Mouse (Mus musculus) thymus, adult 2 months (tissue): ENCODE measurements at regions not wholly inside any gene's neighbourhood (a gene's known extent, or its start where the extent isn't known, plus 50 kb on each side); places are given as distances from the start of the nearest gene placed in this dataset.

ENCODE experiments used
- CTCF ChIP-seq: fragments of 200-500 bp; IDR thresholded peaks from 2 replicates; pipeline ENCODE4 v1.5.1; 2012; ENCODE audit warnings: mild to moderate bottlenecking, control low read depth, low read length, moderate library complexity, borderline replicate concordance; ENCODE audit not compliant: control insufficient read depth, poor library complexity, insufficient read depth; ENCODE audit errors: extremely low read depth
- POLR2A ChIP-seq: fragments of 200-500 bp; IDR thresholded peaks from 2 replicates; pipeline ENCODE4 v1.6.1; 2012; ENCODE audit warnings: mild to moderate bottlenecking, low read length, control low read depth, moderate library complexity; ENCODE audit not compliant: control insufficient read depth, poor library complexity, insufficient read depth; ENCODE audit errors: extremely low read depth

DNA sequence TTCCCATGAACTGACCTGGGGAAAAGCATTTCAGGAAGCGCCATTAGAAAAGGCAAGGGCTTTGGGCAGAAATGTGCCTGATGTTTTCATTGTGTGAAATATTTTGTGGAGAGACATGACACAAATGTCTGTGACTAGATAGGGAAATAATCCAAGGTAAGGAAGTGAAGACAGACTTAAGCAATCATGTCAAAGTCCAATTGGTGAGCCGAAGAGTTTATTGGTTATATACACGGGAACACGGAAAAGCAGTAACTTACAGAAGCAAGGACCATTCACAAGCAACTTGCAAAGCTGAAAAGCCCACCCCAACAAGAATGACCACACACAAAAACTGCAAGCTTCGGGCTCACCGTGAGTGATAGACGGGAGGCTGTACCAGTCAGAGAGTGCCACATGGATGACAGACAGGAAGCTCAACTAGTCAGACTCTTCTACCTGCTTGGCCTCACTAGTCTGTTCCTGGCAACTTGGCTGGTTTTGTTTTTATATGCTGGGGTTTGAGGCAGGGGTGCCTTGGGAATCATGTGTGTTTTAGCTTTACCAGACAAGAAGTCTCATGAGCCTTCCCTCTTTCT lies 82.2 kb upstream of the Btg1 start:
- TF ChIP-seq CTCF (no peak), POLR2A (no peak)
